Mouse (Mus musculus) cerebral cortex, adult 2 months (tissue): Measurements from ENCODE around the gene Serpina1b.

Experiments used
- WGBS: fragments of 180-500 bp; shearing (Covaris S2); methylation state at CpG from one replicate; pipeline ENCODE4 v1.1.7; 2018; 5-methylcytosine and 5-hydroxymethylcytosine counted together

Gene Serpina1b

GRCm38 (mm10) chr12:103700144-103700750 is 129.9 kb downstream of the Serpina1b start:
- 89% methylated on average over 4 of the region's 4 CpGs for WGBS

- WGBS = 91% methylated on average over 8 of the region's 8 CpGs
These were observed 134.7 kb downstream of the Serpina1b start, which contains the start of gene Serpina1f for GRCm38 (mm10) chr12:103695429-103695828. Gene Serpina1f (minus strand): TSS chr12:103695529.

GRCm38 (mm10) chr12:103688221-103688814 is 141.9 kb downstream of the Serpina1b start:
- WGBS = 75% methylated on average over 3 of the region's 3 CpGs

- WGBS = 75% methylated on average over 7 of the region's 7 CpGs
These were observed 143.2 kb downstream of the Serpina1b start for GRCm38 (mm10) chr12:103687021-103687420.

- 59% methylated on average over 3 of the region's 3 CpGs for WGBS
These were observed 144.1 kb downstream of the Serpina1b start for GRCm38 (mm10) chr12:103686050-103686449.

GRCm38 (mm10) chr12:103685386-103685785 is 144.8 kb downstream of the Serpina1b start:
- 71% methylated on average over 3 of the region's 3 CpGs for WGBS

GRCm38 (mm10) chr12:103683775-103684174 is 146.4 kb downstream of the Serpina1b start:
- WGBS = 50% methylated on average over 4 of the region's 4 CpGs

GRCm38 (mm10) chr12:103681739-103682138 is 148.4 kb downstream of the Serpina1b start:
- 83% methylated on average over 2 of the region's 2 CpGs for WGBS

GRCm38 (mm10) chr12:103681169-103681568 is 149.0 kb downstream of the Serpina1b start:
- WGBS = 83% methylated on average over 2 of the region's 2 CpGs

GRCm38 (mm10) chr12:103679853-103680252 is 150.3 kb downstream of the Serpina1b start:
- 96% methylated on average over 1 of the region's 1 CpGs for WGBS
